Mouse (Mus musculus): ENCODE results near the gene Scube1.

DNA sequence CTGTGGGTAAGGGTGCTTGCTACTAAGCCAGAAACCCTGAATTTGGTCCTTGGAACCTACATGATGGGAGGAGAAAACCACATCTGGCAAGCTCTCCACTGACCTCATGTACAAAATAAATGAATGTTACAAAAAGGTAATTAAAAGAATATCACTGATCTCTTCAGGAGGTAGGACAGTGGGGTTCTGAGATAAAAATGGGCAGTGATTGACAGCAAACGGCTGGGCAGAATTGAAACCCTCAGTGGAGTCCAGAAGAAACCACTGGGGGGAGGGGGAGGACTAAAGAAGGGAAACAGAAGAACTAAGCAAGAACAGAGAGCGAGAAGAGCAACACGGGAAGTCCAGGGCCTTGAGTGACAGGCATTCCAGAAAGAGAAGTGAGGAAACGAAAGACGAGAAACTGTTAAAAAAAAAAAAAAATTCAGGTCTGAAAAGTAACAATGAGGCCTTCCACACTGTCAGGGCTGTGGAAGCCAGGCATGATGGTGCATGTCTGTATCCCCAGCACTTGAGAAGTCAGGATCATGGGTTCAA is 163.8 kb downstream of the Scube1 start:
- TF ChIP-seq CTCF (IDR thresholded peaks at IDR 0.05; ENCODE audit: low read depth, low read length) (no peak), GATA1 (IDR thresholded peaks at IDR 0.05; ENCODE audit: borderline replicate concordance, low read length) (no peak), GATA2 (IDR thresholded peaks at IDR 0.05; ENCODE audit: borderline replicate concordance, low read depth, low read length) (no peak), TAL1 (conservative IDR thresholded peaks at IDR 0.05; ENCODE audit: low read depth, low read length) (no peak)
